Mouse (Mus musculus): Measurements from ENCODE around the gene 4933400A11Rik. TPM values are rescaled to one million over a fixed set of nuclear protein-coding genes. Genes with fewer than 3 reads are reported as not detected.

Gene 4933400A11Rik
- 0.17 and 0.23 TPM in 2 replicates for polyA plus RNA-seq (2015; fragmentation: Nextera tagmentation; extraction: Ambion mirVana)

DNA sequence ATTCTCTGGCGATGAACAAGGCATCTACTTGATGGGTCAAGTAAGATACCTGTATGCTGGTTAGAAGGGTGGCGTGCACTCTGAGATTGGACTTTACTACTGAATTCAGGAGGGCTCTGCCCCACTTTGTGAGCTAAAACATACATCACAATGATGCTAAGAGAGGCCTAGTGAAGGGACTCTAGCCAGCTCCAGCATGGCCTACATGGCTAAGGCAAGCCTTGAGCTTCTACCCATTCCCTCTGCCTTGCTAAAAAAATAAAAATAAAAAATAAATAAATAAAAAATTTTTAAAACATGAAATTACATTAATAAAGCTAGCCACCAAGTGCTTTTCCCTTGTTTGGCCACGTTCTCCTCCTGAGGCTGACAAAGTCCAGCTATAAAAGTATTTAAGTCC lies at the start of gene 4933400A11Rik:
TSS of gene 4933400A11Rik (minus strand) at position 101 of the 400 bp plus-strand sequence.

Other genes with a start within 250 kb of the 4933400A11Rik start
- 2.5 and 2.7 TPM in 2 replicates for gene Mid1, start 94.4 kb downstream of the 4933400A11Rik start, polyA plus RNA-seq (2015; fragmentation: Nextera tagmentation; extraction: Ambion mirVana)
- 25.6 and 50.0 TPM in 2 replicates for gene Gm21887, start 230.0 kb upstream of the 4933400A11Rik start, polyA plus RNA-seq (2015; fragmentation: Nextera tagmentation; extraction: Ambion mirVana)

Measured in urinary bladder, postnatal 0 days (tissue).